Mouse (Mus musculus) CD4-positive naive resting alpha-beta T cell, adult 57 days (primary cell): ENCODE results near the gene Trir. TPM values are rescaled to one million over a fixed set of nuclear protein-coding genes. Genes with fewer than 3 reads are reported as not detected.

ENCODE experiments used
- total RNA-seq: library from RNA; stranded (reverse); gene quantifications from one replicate; pipeline ENCODE4 v1.2.4, GENCODE M21; 2023

Gene Trir
- 195 TPM for total RNA-seq

GRCm38 (mm10) chr8:85026670-85027515, at the start of gene Trir:
Gene Trir, plus strand, starts transcription at chr8:85026823.

GRCm38 (mm10) chr8:84978248-84978940, 48.2 kb upstream of the Trir start, which contains the start of gene Junb:
Gene Junb, minus strand, starts transcription at chr8:84978718.

GRCm38 (mm10) chr8:84990349-84990748, 36.3 kb upstream of the Trir start, which contains the start of gene Hook2:
Gene Hook2, plus strand, starts transcription at chr8:84990603.

GRCm38 (mm10) chr8:85014431-85014830, 12.2 kb upstream of the Trir start, which contains the start of gene Best2:
Gene Best2, minus strand, starts transcription at chr8:85014531.

GRCm38 (mm10) chr8:85025098-85025932, 1.3 kb upstream of the Trir start, which contains the start of gene Asna1:
Gene Asna1, minus strand, starts transcription at chr8:85025281.

GRCm38 (mm10) chr8:85036718-85037365, 10.2 kb downstream of the Trir start, which contains the start of gene Tnpo2:
Gene Tnpo2, plus strand, starts transcription at chr8:85036915.

GRCm38 (mm10) chr8:85059879-85060616, 33.4 kb downstream of the Trir start, which contains the start of gene Fbxw9:
Gene Fbxw9, plus strand, starts transcription at chr8:85060055.

GRCm38 (mm10) chr8:85067982-85068381, 41.4 kb downstream of the Trir start, which contains the start of gene Gm5741:
Gene Gm5741, minus strand, starts transcription at chr8:85067982.

GRCm38 (mm10) chr8:85071514-85072281, 45.1 kb downstream of the Trir start, which contains the start of gene Dhps:
Gene Dhps, plus strand, starts transcription at chr8:85071757.

Other genes with a start within 250 kb of the Trir start
- gene Nfix, start 226.5 kb upstream of the Trir start, total RNA-seq = 11.4 TPM
- 4.1 TPM for gene Dand5, start 204.0 kb upstream of the Trir start, total RNA-seq
- 16.4 TPM for gene Gadd45gip1, start 195.3 kb upstream of the Trir start, total RNA-seq
- gene Rad23a, start 186.2 kb upstream of the Trir start, total RNA-seq = 61.8 TPM
- 437 TPM for gene Calr, start 179.9 kb upstream of the Trir start, total RNA-seq
- 69.8 TPM for gene Farsa, start 169.8 kb upstream of the Trir start, total RNA-seq
- gene Syce2, start 154.7 kb upstream of the Trir start, total RNA-seq = 5.5 TPM
- gene Gcdh, start 132.9 kb upstream of the Trir start, total RNA-seq = 23.6 TPM
- gene Klf1, start 124.9 kb upstream of the Trir start, total RNA-seq = not detected
- gene Dnase2a, start 118.3 kb upstream of the Trir start, total RNA-seq = 13.4 TPM
- gene Mast1, start 89.5 kb upstream of the Trir start, total RNA-seq = 0.41 TPM
- not detected for gene Rtbdn, start 79.8 kb upstream of the Trir start, total RNA-seq
- not detected for gene Gm49661, start 57.4 kb upstream of the Trir start, total RNA-seq
- gene Prdx2, start 57.2 kb upstream of the Trir start, total RNA-seq = 60.2 TPM
- gene Rnaseh2a, start 57.1 kb upstream of the Trir start, total RNA-seq = 43.4 TPM
- 1,875 TPM for gene Junb, start 48.1 kb upstream of the Trir start, total RNA-seq
- 3.1 TPM for gene Hook2, start 36.2 kb upstream of the Trir start, total RNA-seq
- not detected for gene Best2, start 12.3 kb upstream of the Trir start, total RNA-seq
- gene Asna1, start 1.5 kb upstream of the Trir start, total RNA-seq = 56.3 TPM
- gene Tnpo2, start 10.1 kb downstream of the Trir start, total RNA-seq = 70.3 TPM
- gene Fbxw9, start 33.2 kb downstream of the Trir start, total RNA-seq = 6.9 TPM
- gene Gm5741, start 41.2 kb downstream of the Trir start, total RNA-seq = not detected
- gene Dhps, start 44.9 kb downstream of the Trir start, total RNA-seq = 92.1 TPM
- gene Wdr83os, start 53.9 kb downstream of the Trir start, total RNA-seq = 63.3 TPM
- gene Wdr83, start 54.5 kb downstream of the Trir start, total RNA-seq = 15.2 TPM
- 114 TPM for gene Man2b1, start 56.4 kb downstream of the Trir start, total RNA-seq
- gene Zfp791, start 96.3 kb downstream of the Trir start, total RNA-seq = 0.35 TPM
- gene Cks1brt, start 125.1 kb downstream of the Trir start, total RNA-seq = not detected
- gene Olfr371, start 199.2 kb downstream of the Trir start, total RNA-seq = not detected